Mouse (Mus musculus) embryonic fibroblast, embryonic 13.5 days (primary cell): ENCODE data around the gene Fbxl13.

Experiments
- CTCF ChIP-seq: IDR thresholded peaks from 2 replicates; pipeline ENCODE4 v1.5.1; 2011; ENCODE audit warnings: mild to moderate bottlenecking, control low read depth, low read length, moderate library complexity, borderline replicate concordance; ENCODE audit not compliant: insufficient read depth
- POLR2A ChIP-seq: IDR thresholded peaks from 2 replicates; pipeline ENCODE4 v1.6.1; 2011; ENCODE audit warnings: low read depth, mild to moderate bottlenecking, control low read depth, low read length, moderate library complexity

GRCm38 (mm10) chr5:21498490-21498889 is 146.9 kb downstream of the Fbxl13 start:
- TF ChIP-seq POLR2A: no peak
- TF ChIP-seq CTCF: no peak
